Mouse (Mus musculus): Measurements from ENCODE around the gene Pknox2. TPM values are rescaled to one million over a fixed set of nuclear protein-coding genes. Genes with fewer than 3 reads are reported as not detected.

Pknox2 gene
- total RNA-seq, 2 experiments from 2014 or later, result 7.6 to 7.7 TPM

- no peak for DNase-seq
- intact Hi-C loops (cut with DNase I), result no loop called here
These were observed 125.5 kb downstream of the Pknox2 start for GRCm38 (mm10) chr9:37021586-37022230.

GRCm38 (mm10) chr9:37018154-37018553 is 129.1 kb downstream of the Pknox2 start:
- no peak for DNase-seq
- intact Hi-C loops (cut with DNase I), result no loop called here

DNA sequence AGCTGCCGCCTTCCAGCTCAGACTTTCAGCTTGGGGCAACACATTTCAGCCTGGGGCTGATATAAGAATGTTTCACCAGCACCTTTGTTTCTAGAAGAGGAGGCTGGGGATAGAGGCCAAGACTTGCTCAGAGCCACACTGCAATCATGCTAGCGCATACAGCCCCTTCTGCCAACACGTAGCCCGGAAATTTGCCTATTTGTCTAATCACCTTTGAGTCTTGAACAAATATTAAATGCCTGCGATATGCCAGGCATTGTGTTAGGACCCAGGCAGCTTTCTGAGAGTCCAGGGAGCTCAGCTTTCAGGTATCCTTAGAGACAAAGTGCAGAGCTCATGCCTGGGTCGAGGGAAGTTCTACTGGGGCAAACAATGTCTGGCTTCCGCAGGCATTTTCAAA is 130.0 kb downstream of the Pknox2 start:
- intact Hi-C loops (cut with DNase I), result no loop called here
- DNase-seq, result no peak

GRCm38 (mm10) chr9:37016165-37016564 is 131.0 kb downstream of the Pknox2 start:
- DNase-seq, result no peak
- intact Hi-C loops (cut with DNase I), result no loop called here

DNA sequence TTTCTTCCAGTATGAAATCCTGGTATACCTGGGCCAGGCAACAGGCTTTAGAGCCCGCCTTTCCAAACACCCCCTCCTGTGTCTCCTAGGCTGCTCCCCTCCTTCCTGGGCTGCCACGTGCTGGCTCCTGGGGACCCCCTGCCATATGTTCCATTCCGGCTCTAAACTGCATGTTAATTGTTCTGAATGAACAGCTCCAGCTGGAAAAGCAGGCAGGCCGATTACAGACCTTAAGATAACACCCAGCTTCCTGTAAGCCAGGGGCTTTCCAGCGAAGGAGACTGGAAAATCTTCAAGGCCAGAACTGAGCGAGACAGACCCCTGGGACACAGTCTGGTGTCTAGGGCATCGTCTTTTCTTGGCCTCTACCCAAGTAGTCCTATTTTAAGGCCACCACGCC is 133.6 kb downstream of the Pknox2 start:
- intact Hi-C loops (cut with DNase I), result no loop called here
- peak in 1 of 2 experiments; percentile 11 for DNase-seq

DNA sequence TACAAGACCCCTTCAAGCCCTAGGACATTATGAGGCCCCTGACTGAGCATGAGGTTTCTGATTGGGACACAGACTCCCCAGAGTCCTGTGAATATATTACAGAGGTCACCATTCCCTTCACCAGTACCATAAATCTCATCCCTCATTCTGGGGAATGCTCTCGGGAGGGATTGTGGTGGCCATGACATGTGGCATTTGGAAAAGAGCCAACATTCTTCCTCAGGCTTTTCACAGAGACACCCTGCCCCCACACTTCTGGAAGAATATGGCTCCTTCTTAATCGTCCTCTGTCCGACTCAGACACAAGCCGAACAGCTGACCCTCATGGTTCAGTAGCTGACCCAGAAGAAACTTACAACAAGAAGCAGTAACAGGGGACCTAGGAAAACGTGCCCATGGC is 139.1 kb downstream of the Pknox2 start:
- intact Hi-C loops (cut with DNase I), result no loop called here
- no peak for DNase-seq

- DNase-seq, result no peak
- intact Hi-C loops (cut with DNase I), result no loop called here
These were observed 142.5 kb downstream of the Pknox2 start for GRCm38 (mm10) chr9:37004676-37005075.

GRCm38 (mm10) chr9:37001935-37002535 is 145.2 kb downstream of the Pknox2 start:
- intact Hi-C loops (cut with DNase I), result no loop called here
- DNase-seq, result no peak

- DNase-seq, result no peak
- intact Hi-C loops (cut with DNase I), result no loop called here
These were observed 147.8 kb downstream of the Pknox2 start for GRCm38 (mm10) chr9:36999393-36999792.

DNA sequence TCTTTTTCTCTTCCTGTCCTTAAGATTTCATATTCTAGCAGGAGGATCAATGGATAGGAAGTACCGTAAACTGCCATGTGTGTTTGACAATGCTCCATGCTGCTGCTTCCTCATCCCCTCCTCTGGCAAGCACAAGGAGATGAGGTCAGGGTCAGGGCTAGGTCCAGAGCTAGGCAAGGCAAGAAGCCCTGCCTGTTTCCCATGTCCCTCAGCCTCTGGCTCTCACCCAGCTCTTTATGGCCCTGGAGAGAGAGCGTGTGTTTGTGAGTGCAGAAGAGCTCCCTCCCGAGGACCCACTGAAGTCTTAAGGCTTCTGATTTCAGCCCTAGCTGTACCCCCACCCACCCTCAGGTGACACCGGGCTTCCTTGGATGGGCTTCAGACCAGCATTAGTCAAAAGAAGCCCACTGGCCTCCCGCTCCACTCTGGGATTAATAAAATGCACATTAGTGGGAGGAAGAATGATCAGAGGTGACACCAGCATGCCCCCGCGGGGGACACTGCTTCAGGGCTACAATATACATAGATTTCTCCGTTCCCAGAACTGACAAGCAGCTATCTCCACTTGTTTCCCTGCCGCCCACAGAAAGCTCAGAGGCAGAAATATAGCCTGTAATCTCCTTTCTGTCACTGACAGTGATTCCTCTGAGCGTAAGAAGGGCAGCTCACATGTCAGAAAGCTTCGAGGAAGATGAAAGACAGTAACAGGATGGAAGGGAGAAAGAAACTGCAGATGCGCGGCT is 156.4 kb downstream of the Pknox2 start:
- no peak for DNase-seq
- intact Hi-C loops (cut with DNase I), result no loop called here

DNA sequence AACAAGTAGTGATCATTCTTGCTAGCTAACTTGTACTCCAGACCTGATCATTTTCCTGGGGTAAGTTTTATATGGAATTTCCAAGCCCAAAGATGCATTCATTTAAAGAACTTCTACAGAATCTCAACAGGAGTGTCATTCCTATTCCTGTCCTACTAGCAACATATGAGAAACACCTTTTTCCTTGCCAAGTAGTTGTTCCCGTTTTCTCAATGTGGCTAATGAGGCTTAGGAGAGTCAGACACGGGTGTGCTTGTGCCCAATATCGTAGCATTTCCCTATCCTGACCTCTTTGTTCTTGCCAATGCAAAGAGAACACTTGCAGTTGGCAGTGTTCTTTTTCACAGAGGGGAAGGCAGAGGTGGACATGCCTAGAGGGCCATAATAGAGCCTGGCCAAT is 157.2 kb downstream of the Pknox2 start:
- intact Hi-C loops (cut with DNase I), result no loop called here
- DNase-seq, result no peak

GRCm38 (mm10) chr9:36985233-36985632 is 162.0 kb downstream of the Pknox2 start:
- intact Hi-C loops (cut with DNase I), result no loop called here
- DNase-seq, result no peak

GRCm38 (mm10) chr9:36976596-36977362 is 170.4 kb downstream of the Pknox2 start:
- no peak for DNase-seq
- intact Hi-C loops (cut with DNase I), result loop anchor here (10.0 kb wide), 1 partner anchor 138 kb away; no protein-coding TSS in a partner anchor

- peak in 1 of 2 experiments; percentile 22 for DNase-seq
- intact Hi-C loops (cut with DNase I), result loop anchor here (5.0 to 10.0 kb wide), 2 partner anchors 141 to 354 kb away; no protein-coding TSS in a partner anchor
These were observed 173.6 kb downstream of the Pknox2 start for GRCm38 (mm10) chr9:36973486-36974227.

DNA sequence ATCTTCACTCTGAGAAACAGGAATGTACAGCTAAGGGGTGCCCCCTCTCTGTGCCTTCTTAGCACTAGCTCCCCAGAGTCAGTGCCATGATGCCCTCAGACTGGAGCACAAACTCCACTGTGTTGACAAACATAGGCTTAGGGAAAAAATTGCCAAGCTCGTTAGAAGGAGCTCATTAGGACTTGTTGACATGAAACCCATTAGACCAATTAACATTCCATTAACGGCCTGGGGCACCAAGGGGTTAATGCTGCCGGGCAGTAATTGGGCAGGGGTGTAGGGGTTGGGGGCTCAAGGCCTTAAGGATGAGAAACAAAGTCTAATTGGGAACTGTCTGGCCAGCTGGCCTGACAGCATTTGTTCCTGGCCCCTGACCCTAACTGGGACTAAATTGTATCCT is 175.1 kb downstream of the Pknox2 start:
- no peak for DNase-seq
- intact Hi-C loops (cut with DNase I), result loop anchor here (5.0 to 10.0 kb wide), 2 partner anchors 143 to 355 kb away; no protein-coding TSS in a partner anchor

- DNase-seq, result no peak
- intact Hi-C loops (cut with DNase I), result loop anchor here (5.0 to 10.0 kb wide), 2 partner anchors 144 to 356 kb away; no protein-coding TSS in a partner anchor
These were observed 176.1 kb downstream of the Pknox2 start for GRCm38 (mm10) chr9:36971066-36971465.

DNA sequence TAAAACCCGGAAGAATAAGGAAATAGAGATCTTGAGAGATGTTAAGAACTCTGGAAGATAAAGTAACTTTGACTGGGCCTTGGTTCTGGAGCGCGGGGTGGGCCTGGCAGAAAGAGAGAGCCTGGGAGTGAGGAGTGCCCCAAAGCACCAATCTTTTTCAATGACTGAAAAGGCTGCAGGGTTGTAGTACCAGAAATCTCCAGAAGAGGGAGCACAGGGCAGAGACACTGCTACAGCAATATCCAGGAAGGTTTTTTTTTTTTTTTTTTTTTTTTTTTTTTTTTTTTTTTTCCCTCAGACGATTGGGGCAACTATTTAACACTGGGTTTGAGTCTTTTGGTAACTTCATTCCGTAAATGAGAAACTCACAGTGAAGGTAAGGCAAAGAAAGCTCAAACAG is 176.6 kb downstream of the Pknox2 start:
- DNase-seq, result peak; percentile 77 to 88
- intact Hi-C loops (cut with DNase I), result loop anchor here (1.0 to 10.0 kb wide), 5 partner anchors 54 to 357 kb away; partner anchors contain the start of gene Pknox2

- DNase-seq, result no peak
- intact Hi-C loops (cut with DNase I), result no loop called here
These were observed 178.1 kb downstream of the Pknox2 start for GRCm38 (mm10) chr9:36969131-36969530.

DNA sequence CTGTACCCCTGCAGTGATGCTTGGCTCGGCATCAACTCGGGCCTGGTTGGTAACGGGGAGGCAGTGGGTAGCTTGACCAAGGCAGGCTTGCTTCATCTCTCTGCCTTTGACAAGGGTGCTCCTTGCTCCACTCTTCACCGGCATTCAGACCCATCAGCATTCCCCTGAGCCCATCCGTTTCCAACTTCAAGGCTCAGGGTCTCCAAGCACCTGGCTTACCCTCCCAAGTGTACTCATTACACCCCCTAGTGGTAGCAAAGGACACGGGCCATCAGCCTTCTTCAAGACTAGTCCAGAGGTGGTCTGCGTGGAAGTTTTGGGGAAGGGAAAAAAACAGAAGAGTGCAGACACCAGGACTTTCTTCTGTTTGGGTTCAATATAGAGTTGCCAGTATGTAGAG is 178.5 kb downstream of the Pknox2 start:
- peak in 1 of 2 experiments; percentile 49 for DNase-seq
- intact Hi-C loops (cut with DNase I), result loop anchor here (1.0 kb wide), 1 partner anchor 74 kb away; no protein-coding TSS in a partner anchor

DNA sequence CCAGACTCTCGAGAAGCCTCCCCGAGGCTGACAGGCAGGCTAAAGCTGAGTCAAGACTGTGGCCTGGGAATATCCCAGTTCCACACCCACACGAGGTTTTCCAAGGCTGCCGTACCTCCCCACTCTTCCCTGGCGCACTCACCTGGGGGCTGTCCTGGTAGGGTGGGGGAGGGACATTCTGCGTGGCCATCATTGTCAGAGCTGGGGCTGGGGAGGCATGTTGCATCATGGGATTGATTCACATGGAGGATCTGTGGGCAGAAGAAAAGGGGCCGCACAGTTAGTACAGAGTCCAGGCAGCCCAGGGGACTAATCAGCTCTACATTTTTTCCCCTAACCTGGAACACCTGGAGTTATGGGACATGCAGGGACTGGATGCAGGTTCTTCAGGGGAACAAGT is 179.0 kb downstream of the Pknox2 start:
- no peak for DNase-seq
- intact Hi-C loops (cut with DNase I), result loop anchor here (1.0 kb wide), 1 partner anchor 74 kb away; no protein-coding TSS in a partner anchor
